Mouse (Mus musculus) lung, embryonic 15.5 days (tissue): Measurements from ENCODE around the gene Prickle1. TPM values are rescaled to one million over a fixed set of nuclear protein-coding genes. Genes with fewer than 3 reads are reported as not detected.
A peak's percentile ranks its signal among the peaks of the same experiment; 100 is the strongest.

Experiments
- ATAC-seq: fragments of 200-750 bp; cut with Nextera tagmentation; 2 replicates; pipeline ENCODE4 v1.8.0; 2017; ENCODE audit warnings: moderate number of reproducible peaks, borderline replicate concordance; ENCODE audit not compliant: low FRiP score, low TSS enrichment; ENCODE audit errors: extremely low read depth
- H3K27ac ChIP-seq: fragments of 300-500 bp; sonication (generic); 2 replicates; pipeline ENCODE4 v1.5.1; 2015; ENCODE audit warnings: moderate library complexity, mild to moderate bottlenecking, inconsistent platforms
- H3K27me3 ChIP-seq: fragments of 300-500 bp; sonication (generic); 2 replicates; pipeline ENCODE4 v1.6.1; 2015; ENCODE audit warnings: inconsistent platforms
- H3K36me3 ChIP-seq: fragments of 300-500 bp; sonication (generic); 2 replicates; pipeline ENCODE4 v1.6.1; 2015; ENCODE audit warnings: inconsistent platforms
- H3K4me1 ChIP-seq: fragments of 300-500 bp; sonication (generic); 2 replicates; pipeline ENCODE4 v1.6.1; 2015; ENCODE audit warnings: inconsistent platforms
- H3K4me2 ChIP-seq: fragments of 300-500 bp; sonication (generic); 2 replicates; pipeline ENCODE4 v1.6.1; 2015; ENCODE audit warnings: inconsistent platforms, mild to moderate bottlenecking, moderate library complexity
- H3K4me3 ChIP-seq: fragments of 300-500 bp; sonication (generic); 2 replicates; pipeline ENCODE4 v1.5.1; 2015; ENCODE audit warnings: mild to moderate bottlenecking, inconsistent platforms
- H3K9ac ChIP-seq: fragments of 300-500 bp; sonication (generic); 2 replicates; pipeline ENCODE4 v1.6.1; 2015; ENCODE audit warnings: inconsistent platforms
- H3K9me3 ChIP-seq: fragments of 300-500 bp; sonication (generic); 2 replicates; pipeline ENCODE4 v1.6.1; 2016; ENCODE audit warnings: inconsistent platforms
- WGBS: fragments of 180-500 bp; shearing (Covaris S2); methylation state at CpG from one replicate; pipeline ENCODE4 v1.1.7; 2015; 5-methylcytosine and 5-hydroxymethylcytosine counted together
- polyA plus RNA-seq: library from polyadenylated mRNA; unstranded; fragments of >200 nt; fragmentation: Nextera tagmentation; extraction: Ambion mirVana; gene quantifications from 2 replicates; pipeline ENCODE4 v1.2.1, GENCODE M21; 2015

The Prickle1 gene
- polyA plus RNA-seq, 1 experiment from 2014 or later = 23.6 TPM

DNA sequence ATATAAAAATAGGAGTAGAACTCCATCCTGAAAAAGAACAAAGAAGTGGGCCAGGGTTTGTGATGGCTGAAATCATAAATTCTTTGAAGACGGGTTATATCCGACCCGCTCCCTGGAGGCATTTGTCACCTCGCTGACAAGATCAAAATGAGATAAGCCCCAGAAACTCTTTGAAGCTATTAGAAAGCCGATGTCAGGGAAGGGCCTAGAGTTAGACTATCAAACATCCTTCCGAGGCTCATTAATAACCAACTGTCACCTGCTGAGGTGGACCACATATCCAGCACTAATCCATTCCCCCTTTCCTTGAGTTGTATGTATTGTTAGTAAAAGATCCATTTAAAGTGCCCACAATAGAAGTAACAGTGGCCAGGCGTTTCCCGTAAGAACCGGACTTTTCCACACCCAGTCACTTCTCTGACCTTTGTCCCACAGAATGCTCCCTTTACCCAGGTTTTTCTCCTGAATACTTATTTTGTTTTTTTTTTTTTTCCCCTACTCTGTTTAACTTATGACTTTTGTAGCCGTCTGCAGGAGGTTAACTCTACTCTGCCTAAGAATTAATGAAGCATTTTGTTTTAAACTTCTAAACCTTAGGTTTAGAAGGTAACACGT lies 24.7 kb downstream of the Prickle1 start:
- Histone ChIP-seq H3K4me2 (no peak overlapping the region), H3K27me3 (no peaks in the 10 kb centered on the region), H3K9me3 (no peaks in the 10 kb centered on the region), H3K27ac (no peak overlapping the region), H3K4me3 (no peak overlapping the region), H3K4me1 (peaks cover 18% of the 10 kb centered on the region), H3K9ac (no peak overlapping the region), H3K36me3 (no peaks in the 10 kb centered on the region)
- 63% methylated on average over 11 of the region's 11 CpGs for WGBS
- no peak for ATAC-seq

DNA sequence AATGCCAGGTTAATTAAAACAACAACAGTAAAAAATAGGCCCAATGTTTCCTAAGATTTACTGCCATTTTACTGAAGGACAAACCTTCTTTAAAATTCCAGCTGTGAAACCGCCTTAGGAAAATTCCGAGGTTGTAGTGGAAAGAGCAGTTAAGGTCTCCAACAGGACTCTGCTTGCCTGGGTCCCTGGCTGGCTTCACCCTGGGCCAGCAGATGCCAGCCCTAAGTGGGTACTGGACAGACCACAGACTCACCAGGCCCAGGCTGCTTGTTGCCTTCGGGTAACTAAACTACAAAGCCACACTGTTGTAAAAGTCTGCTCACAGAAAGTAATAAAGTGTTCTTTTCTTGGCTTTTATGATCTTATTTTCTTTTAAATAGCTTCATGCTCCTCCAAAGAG lies 26.8 kb downstream of the Prickle1 start:
- ATAC-seq = no peak
- Histone ChIP-seq H3K9me3 (no peaks in the 10 kb centered on the region), H3K4me1 (peaks cover 19% of the 10 kb centered on the region), H3K27ac (no peak overlapping the region), H3K4me3 (no peak overlapping the region), H3K4me2 (no peak overlapping the region), H3K36me3 (no peaks in the 10 kb centered on the region), H3K9ac (no peak overlapping the region), H3K27me3 (no peaks in the 10 kb centered on the region)
- WGBS = 73% methylated on average over 3 of the region's 3 CpGs

DNA sequence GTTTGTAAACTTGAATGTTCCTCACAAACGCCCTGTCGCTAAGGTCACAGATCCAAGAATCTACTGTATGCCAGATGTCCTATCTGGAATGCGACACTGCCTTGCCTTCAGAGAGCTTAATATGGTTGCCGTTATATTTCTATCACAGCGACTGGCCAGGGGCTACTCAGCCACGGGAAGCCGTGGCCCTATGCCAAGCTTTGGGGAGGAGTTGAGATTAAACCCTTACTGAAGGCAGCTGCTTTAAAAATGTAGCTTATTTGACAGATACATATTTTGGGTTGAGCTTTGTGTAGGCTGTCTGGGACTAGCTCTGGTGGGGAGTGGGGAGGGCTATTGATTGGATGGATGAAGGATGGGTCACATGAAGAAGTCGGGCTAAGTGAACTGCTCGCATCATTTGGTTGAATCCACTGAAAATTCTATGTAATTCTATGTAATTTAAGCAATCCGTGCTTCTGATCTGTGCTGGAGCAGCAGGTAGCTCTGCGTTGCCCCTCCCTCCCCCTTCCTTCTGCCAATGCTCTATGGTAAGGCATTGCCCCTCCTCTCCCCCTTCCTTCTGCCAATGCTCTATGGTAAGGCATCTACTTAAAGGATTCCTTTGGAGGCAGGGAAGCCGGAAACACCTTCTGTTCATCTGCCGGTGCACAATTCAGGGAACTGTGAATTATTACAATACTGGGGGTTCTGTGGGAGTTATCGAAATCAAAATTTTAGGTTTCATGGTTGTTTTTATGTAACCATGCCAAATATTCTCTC lies 28.0 kb downstream of the Prickle1 start:
- H3K9me3 ChIP-seq = no peaks in the 10 kb centered on the region
- no peaks in the 10 kb centered on the region for H3K36me3 ChIP-seq
- H3K4me3 ChIP-seq = no peak overlapping the region
- 39% methylated on average over 14 of the region's 14 CpGs for WGBS
- ATAC-seq = peak; percentile 62
- no peaks in the 10 kb centered on the region for H3K27me3 ChIP-seq
- H3K4me1 ChIP-seq = peaks cover 23% of the 10 kb centered on the region
- H3K9ac ChIP-seq = no peak overlapping the region
- H3K27ac ChIP-seq = 0 out of 2 replicates have a peak overlapping the region, but pooled peaks have one; percentile 11
- H3K4me2 ChIP-seq = peak overlapping the region; percentile 26; the same call in 1 of the 2 replicates

DNA sequence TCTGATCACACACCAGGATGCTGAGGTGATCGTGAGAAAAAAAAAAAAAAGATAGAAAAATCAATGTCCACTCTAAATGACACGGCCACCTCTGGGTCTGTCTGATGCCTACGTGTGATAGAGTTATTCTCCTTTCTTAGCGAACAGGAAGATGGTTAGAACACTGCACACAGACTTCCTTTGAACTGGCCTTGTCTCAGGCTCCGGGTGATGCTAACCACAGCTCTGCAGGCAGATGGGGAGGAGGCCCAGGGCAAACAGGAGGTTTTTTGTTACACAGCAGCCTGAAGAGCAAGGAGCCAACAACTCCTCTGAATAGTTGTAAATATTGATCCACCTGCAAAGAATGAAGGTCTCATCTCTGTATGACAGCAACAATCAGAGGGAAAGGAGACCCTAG lies 32.2 kb downstream of the Prickle1 start:
- no peak overlapping the region for H3K27ac ChIP-seq
- no peak overlapping the region for H3K4me2 ChIP-seq
- H3K27me3 ChIP-seq = no peaks in the 10 kb centered on the region
- no peak overlapping the region for H3K9ac ChIP-seq
- no peaks in the 10 kb centered on the region for H3K9me3 ChIP-seq
- no peaks in the 10 kb centered on the region for H3K36me3 ChIP-seq
- WGBS = 51% methylated on average over 5 of the region's 5 CpGs
- no peak for ATAC-seq
- no peak overlapping the region for H3K4me3 ChIP-seq
- peaks cover 22% of the 10 kb centered on the region for H3K4me1 ChIP-seq

DNA sequence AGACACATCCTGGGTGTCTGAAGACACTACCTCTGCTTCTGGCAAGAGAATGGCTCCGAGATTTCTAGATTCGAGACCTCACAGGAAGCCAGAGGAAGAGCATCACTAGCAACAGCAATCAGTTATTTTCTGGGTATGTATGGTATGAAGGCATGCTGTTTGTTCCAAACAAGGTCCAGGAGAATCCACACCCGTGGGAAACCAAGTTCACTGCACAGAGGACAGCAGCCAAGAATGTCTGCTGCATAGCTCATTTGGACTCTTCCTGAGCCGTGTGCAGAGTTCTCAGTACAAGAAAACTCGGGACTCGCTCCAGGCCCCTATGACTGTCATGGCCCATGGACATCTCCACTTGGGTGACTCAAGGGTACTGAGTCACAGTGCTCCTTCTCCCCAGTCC lies 34.2 kb downstream of the Prickle1 start:
- no peak overlapping the region for H3K4me3 ChIP-seq
- H3K36me3 ChIP-seq = no peaks in the 10 kb centered on the region
- H3K27ac ChIP-seq = no peak overlapping the region
- no peaks in the 10 kb centered on the region for H3K9me3 ChIP-seq
- ATAC-seq = peak; percentile 20; the same call in 1 of the 2 replicates
- H3K4me1 ChIP-seq = peaks cover 5% of the 10 kb centered on the region
- 49% methylated on average over 6 of the region's 6 CpGs for WGBS
- H3K27me3 ChIP-seq = no peaks in the 10 kb centered on the region
- no peak overlapping the region for H3K9ac ChIP-seq
- H3K4me2 ChIP-seq = no peak overlapping the region

DNA sequence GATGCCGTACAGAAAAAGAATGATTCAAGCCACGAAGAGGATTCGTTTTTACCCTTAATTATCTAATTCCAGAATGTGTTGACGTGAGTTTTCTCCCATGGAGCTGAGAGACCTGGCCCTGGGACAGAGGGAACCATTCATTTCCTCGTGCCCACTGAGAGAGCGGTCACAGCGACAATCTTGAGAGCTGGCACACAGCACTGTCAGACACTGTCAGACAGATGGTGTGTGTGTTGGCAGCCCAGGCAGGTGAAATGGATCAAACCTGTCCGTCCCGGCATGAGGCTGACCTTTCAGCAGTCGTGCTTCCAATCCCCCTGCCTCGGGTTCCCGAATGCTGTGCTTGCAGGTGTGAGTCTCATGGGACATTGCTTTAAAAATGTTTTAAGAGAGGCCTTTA lies 37.3 kb downstream of the Prickle1 start:
- Histone ChIP-seq H3K9ac (no peak overlapping the region), H3K36me3 (no peaks in the 10 kb centered on the region), H3K4me1 (no peaks in the 10 kb centered on the region), H3K4me2 (no peak overlapping the region), H3K4me3 (no peak overlapping the region), H3K9me3 (no peaks in the 10 kb centered on the region), H3K27me3 (no peaks in the 10 kb centered on the region), H3K27ac (no peak overlapping the region)
- no peak for ATAC-seq
- 85% methylated on average over 12 of the region's 12 CpGs for WGBS

DNA sequence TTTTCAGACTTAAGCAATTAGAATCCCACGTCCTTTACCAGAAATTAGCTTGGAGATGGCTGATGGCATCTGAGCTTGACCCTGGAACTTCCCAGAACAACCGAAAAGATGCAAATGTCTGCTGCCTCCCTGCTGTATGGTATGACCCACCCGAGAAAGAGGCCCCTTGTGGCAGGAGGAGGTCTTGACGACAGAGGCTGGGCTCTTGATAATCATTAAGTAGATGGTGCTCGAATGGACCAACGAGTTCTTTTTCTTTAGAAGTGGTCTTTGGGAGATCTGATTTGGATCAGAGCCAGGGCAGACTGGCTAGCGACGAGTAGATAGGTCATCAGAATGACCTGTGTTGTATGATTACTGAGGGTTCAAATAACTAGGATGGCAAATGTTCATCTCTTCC lies 40.0 kb downstream of the Prickle1 start:
- no peaks in the 10 kb centered on the region for H3K36me3 ChIP-seq
- H3K27ac ChIP-seq = no peak overlapping the region
- H3K27me3 ChIP-seq = no peaks in the 10 kb centered on the region
- H3K9me3 ChIP-seq = no peaks in the 10 kb centered on the region
- no peak overlapping the region for H3K4me2 ChIP-seq
- ATAC-seq = no peak
- H3K4me1 ChIP-seq = peaks cover 13% of the 10 kb centered on the region
- no peak overlapping the region for H3K9ac ChIP-seq
- 49% methylated on average over 8 of the region's 8 CpGs for WGBS
- H3K4me3 ChIP-seq = no peak overlapping the region

DNA sequence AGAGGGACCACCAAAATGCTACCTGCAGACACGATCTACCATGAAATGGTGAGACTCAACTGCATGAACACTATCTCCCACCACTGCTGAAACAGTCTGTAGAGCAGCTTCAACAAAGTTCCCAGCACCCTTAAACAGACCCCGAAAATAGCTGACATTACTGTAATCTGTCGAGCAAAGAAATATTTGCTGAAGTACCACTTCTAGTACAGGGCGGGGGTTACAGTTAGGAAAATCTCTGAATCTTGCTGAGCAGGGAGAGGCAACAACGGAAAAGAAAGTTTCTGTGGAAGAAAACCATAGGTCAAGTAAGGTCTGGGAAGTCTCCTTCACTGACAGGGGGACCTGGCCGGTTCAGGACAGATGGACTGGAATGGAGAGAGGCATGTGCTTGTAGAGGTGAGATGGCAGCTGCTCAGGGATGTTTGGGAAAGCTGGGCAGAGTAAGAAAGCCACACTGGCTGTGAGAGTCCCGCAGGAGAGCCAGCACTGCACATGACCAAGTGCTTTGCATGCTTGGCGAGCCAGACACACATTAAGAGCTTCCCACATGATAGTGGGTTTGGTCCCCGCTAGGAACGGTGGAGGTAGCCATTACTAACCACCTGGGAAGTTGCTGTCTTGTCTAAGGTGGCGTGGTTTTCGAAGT lies 41.4 kb downstream of the Prickle1 start:
- Histone ChIP-seq H3K4me3 (no peak overlapping the region), H3K9ac (no peak overlapping the region), H3K4me1 (peaks cover 13% of the 10 kb centered on the region), H3K27ac (peak overlapping the region; percentile 35; the same call in 1 of the 2 replicates), H3K4me2 (no peak overlapping the region), H3K27me3 (no peaks in the 10 kb centered on the region), H3K9me3 (no peaks in the 10 kb centered on the region), H3K36me3 (no peaks in the 10 kb centered on the region)
- ATAC-seq = peak; percentile 49; the same call in 1 of the 2 replicates
- 60% methylated on average over 12 of the region's 12 CpGs for WGBS

DNA sequence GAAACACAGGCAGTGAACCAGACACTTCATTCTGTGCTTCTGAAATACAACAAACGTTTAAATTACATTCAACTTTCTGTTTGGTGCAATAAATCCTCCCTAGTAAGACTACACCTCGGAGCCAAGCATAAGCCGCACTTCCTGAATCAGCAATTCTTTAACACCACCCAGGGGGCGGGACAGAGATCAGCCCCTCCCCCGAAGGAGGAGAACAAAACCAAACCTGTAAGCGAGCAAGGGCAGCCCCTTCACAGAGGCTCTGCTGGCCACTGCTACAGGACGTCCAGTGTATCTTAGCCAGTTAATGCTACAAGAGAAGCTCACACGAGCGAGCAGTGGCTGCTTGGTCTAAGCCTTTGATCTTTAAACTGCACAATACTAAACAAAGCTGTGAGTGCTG lies 43.5 kb downstream of the Prickle1 start:
- peak overlapping the region; percentile 50; the same call in 1 of the 2 replicates for H3K27ac ChIP-seq
- H3K27me3 ChIP-seq = no peaks in the 10 kb centered on the region

DNA sequence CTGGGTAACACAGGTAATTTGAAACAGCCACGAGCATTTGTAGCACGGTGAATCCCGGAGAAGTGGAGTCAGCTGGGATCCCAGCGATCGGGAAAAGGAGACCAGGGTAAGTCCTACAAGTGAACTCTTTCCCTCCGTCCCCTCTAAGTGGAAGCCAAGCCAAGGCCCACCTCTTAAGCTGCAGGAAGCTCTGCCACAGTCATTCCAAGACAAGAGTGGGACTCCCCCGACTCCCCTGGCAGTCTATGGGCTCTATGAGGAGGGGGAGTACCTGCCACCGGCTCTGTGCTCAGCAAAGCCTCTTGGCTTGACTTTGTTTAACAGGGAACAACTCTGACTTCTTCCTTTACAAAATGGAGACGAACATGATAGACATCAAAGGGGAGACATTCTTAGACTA lies 47.4 kb downstream of the Prickle1 start:
- H3K4me3 ChIP-seq = no peak overlapping the region
- H3K4me1 ChIP-seq = peaks cover 13% of the 10 kb centered on the region
- H3K27ac ChIP-seq = no peak overlapping the region
- no peak for ATAC-seq
- no peak overlapping the region for H3K4me2 ChIP-seq
- H3K27me3 ChIP-seq = no peaks in the 10 kb centered on the region
- no peaks in the 10 kb centered on the region for H3K36me3 ChIP-seq
- WGBS = 59% methylated on average over 9 of the region's 9 CpGs
- no peaks in the 10 kb centered on the region for H3K9me3 ChIP-seq
- H3K9ac ChIP-seq = no peak overlapping the region

More for the DNA sequence above, 43.5 kb downstream of the Prickle1 start:
- Histone ChIP-seq H3K4me2 (peak overlapping the region; percentile 36), H3K9ac (no peak overlapping the region), H3K36me3 (no peaks in the 10 kb centered on the region), H3K4me1 (peaks cover 13% of the 10 kb centered on the region), H3K9me3 (no peaks in the 10 kb centered on the region), H3K4me3 (no peak overlapping the region; the same call in 1 of the 2 replicates)
- peak; percentile 79; the same call in 1 of the 2 replicates for ATAC-seq
- WGBS = 8% methylated on average over 9 of the region's 9 CpGs

DNA sequence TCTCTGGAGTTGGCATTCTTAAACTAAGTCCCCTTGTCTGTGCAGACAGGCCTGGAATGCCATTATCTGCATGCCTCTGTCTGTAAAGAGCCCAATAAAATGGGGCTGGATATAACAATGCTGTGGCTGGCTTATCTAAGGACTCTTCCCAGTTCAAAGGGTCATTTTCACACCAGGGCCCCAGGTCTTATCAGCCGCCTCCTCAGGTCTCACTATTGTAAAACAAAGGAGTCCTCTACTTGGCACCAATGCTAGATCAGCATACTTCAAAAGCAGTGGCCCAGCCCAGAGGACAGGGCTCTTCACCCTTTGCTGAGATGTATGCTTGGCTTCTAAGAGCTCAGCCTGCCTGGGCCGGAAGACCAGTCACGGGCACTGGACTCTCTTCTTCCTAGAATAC lies 56.3 kb downstream of the Prickle1 start:
- no peak for ATAC-seq
- 63% methylated on average over 3 of the region's 3 CpGs for WGBS
- no peak overlapping the region for H3K4me3 ChIP-seq

More for the DNA sequence above, 56.3 kb downstream of the Prickle1 start:
- no peaks in the 10 kb centered on the region for H3K27me3 ChIP-seq
- no peak overlapping the region for H3K9ac ChIP-seq
- peaks cover 11% of the 10 kb centered on the region for H3K4me1 ChIP-seq
- H3K27ac ChIP-seq = no peak overlapping the region
- H3K4me2 ChIP-seq = no peak overlapping the region
- no peaks in the 10 kb centered on the region for H3K36me3 ChIP-seq
- no peaks in the 10 kb centered on the region for H3K9me3 ChIP-seq
